ENCODE assay signal across 19 mouse cellular contexts in the genomic region with DNA sequence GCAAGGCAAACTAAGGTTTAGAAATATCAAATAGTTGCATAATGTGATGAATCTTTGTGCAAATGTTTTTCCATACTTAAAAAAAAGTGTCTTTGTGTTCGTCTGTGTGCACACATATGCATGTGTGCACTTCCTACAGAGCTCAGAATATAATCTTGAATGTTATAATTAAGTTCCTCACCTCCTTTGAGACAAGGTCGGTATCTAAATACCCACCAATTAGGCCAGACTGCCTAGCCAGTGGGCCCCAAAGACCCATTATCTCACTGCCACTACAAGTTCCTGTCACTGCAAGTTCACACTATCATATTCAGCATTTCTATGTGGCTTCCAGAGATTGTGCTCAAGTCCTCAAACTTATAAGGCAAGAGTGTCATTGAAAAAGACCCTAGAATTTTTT.
DNase-seq lines count a peak whose midpoint lies in the region; ATAC-seq lines count a peak whose summit lies in the region.
"Had no signal": no experiment of that assay in that cellular context is flagged by ENCODE, and none has a peak within 500 bp of the region (broad histone marks: within the 10 kb centered on the region; RNA-seq: fewer than 3 reads in every experiment).

No protein-coding gene starts in this region.

- WGBS in liver, embryonic 11.5 days, result 41% methylated on average over 2 of the region's 2 CpGs

- H3K9me3 ChIP-seq in liver, embryonic 11.5 days (ENCODE audit: control insufficient read depth, low read length), result no peaks in the 10 kb centered on the region
- H3K9me3 ChIP-seq: embryonic facial prominence, embryonic 10.5 days; embryonic facial prominence, embryonic 12.5 days; forebrain, embryonic 13.5 days; forebrain, embryonic 15.5 days had no signal

- H3K4me1 ChIP-seq in liver, embryonic 11.5 days (replicated peaks; ENCODE audit: control insufficient read depth, insufficient read depth, low read length), result no peaks in the 10 kb centered on the region
- H3K4me1 ChIP-seq: embryonic facial prominence, embryonic 10.5 days; embryonic facial prominence, embryonic 12.5 days; forebrain, embryonic 13.5 days; forebrain, embryonic 15.5 days had no signal

- H3K4me3 ChIP-seq in liver, embryonic 11.5 days (ENCODE audit: low read depth, low read length), result no peak overlapping the region
- H3K4me3 ChIP-seq: embryonic facial prominence, embryonic 10.5 days; embryonic facial prominence, embryonic 12.5 days; forebrain, embryonic 13.5 days; forebrain, embryonic 15.5 days had no signal

- H3K27me3 ChIP-seq in liver, embryonic 11.5 days (replicated peaks; ENCODE audit: control insufficient read depth, insufficient read depth, low read length), result no peaks in the 10 kb centered on the region
- H3K27me3 ChIP-seq: embryonic facial prominence, embryonic 12.5 days; forebrain, embryonic 13.5 days; forebrain, embryonic 15.5 days had no signal

- H3K36me3 ChIP-seq in liver, embryonic 11.5 days (ENCODE audit: control insufficient read depth, insufficient read depth, low read length), result no peaks in the 10 kb centered on the region
- H3K36me3 ChIP-seq: embryonic facial prominence, embryonic 12.5 days; forebrain, embryonic 15.5 days had no signal

- DNase-seq in liver, embryonic 11.5 days (ENCODE audit: low spot score), result no peak
- no peak for DNase-seq in liver
- peak; percentile 25 for DNase-seq in retina, embryonic 14.5 days (ENCODE audit: low spot score)
- no peak for DNase-seq in retina, postnatal 1 day
- peak; percentile 4 for DNase-seq in c-Kit-positive CD71-positive TER-119-positive erythroid progenitor cells, embryonic 14.5 days (ENCODE audit: low spot score)
- no peak for DNase-seq in layer of hippocampus, postnatal 25 days (ENCODE audit: extremely low spot score in 1 of 2, low spot score in 1 of 2)
- DNase-seq: adrenal gland, adult 8-10 months; adrenal gland, postnatal 14 days; adrenal gland, postnatal 36 days; cerebellum, adult 11-12 months; cerebellum, adult 2 months; cerebellum, adult 9-10 months; cerebellum, postnatal 10 days; cerebellum, postnatal 25 days; forebrain, postnatal 0 days had no signal

- no peak overlapping the region for H3K27ac ChIP-seq in liver, embryonic 11.5 days (ENCODE audit: low read depth, low read length)
- H3K27ac ChIP-seq: embryonic facial prominence, embryonic 10.5 days; embryonic facial prominence, embryonic 12.5 days; forebrain, embryonic 13.5 days; forebrain, embryonic 15.5 days had no signal

- H3K9ac ChIP-seq in liver, embryonic 11.5 days (ENCODE audit: low read depth, low read length), result no peak overlapping the region
- H3K9ac ChIP-seq: embryonic facial prominence, embryonic 12.5 days; forebrain, embryonic 13.5 days; forebrain, embryonic 15.5 days; forebrain, postnatal 0 days had no signal

- peak; percentile 58; the same call in 1 of the 2 replicates for ATAC-seq in liver, embryonic 11.5 days (replicated peaks; ENCODE audit: low FRiP score)
- ATAC-seq: forebrain, embryonic 13.5 days; forebrain, embryonic 15.5 days; forebrain, postnatal 0 days had no signal

- H3K4me2 ChIP-seq in liver, embryonic 11.5 days, result no peak overlapping the region
- H3K4me2 ChIP-seq: embryonic facial prominence, embryonic 12.5 days; forebrain, embryonic 13.5 days; forebrain, embryonic 15.5 days had no signal

Comparison
In these comparisons a context has a peak if more than half of its experiments do, and no peak if none do; other contexts are left out.
1. DNase-seq: peak in retina, embryonic 14.5 days (single experiment) and c-Kit-positive CD71-positive TER-119-positive erythroid progenitor cells, embryonic 14.5 days (single experiment); none in liver, embryonic 11.5 days (single experiment), liver (single experiment), retina, postnatal 1 day (single experiment) and layer of hippocampus, postnatal 25 days (0 of 2).